Mouse (Mus musculus) stomach, embryonic 14.5 days (tissue): Measurements from ENCODE around the gene Bcl2l1. TPM values are rescaled to one million over a fixed set of nuclear protein-coding genes. Genes with fewer than 3 reads are reported as not detected.

ENCODE experiments used
- ATAC-seq: fragments of 200-750 bp; cut with Nextera tagmentation; 2 replicates; pipeline ENCODE4 v1.8.0; 2017; ENCODE audit warnings: low read depth, moderate TSS enrichment; ENCODE audit not compliant: insufficient number of reproducible peaks, insufficient read depth, low FRiP score
- H3K27ac ChIP-seq: fragments of 300-500 bp; sonication (generic); 2 replicates; pipeline ENCODE4 v1.5.1; 2014; ENCODE audit warnings: mild to moderate bottlenecking, low read length, moderate library complexity, mixed read lengths
- H3K27me3 ChIP-seq: fragments of 300-500 bp; sonication (generic); 2 replicates; pipeline ENCODE4 v1.6.1; 2014; ENCODE audit warnings: low read length, control low read depth, mixed read lengths; ENCODE audit not compliant: control insufficient read depth, insufficient read depth
- H3K36me3 ChIP-seq: fragments of 300-500 bp; sonication (generic); 2 replicates; pipeline ENCODE4 v1.6.1; 2014; ENCODE audit warnings: mild to moderate bottlenecking, control low read depth, low read length, moderate library complexity, mixed read lengths; ENCODE audit not compliant: control insufficient read depth, insufficient read depth
- H3K4me1 ChIP-seq: fragments of 300-500 bp; sonication (generic); 2 replicates; pipeline ENCODE4 v1.6.1; 2014; ENCODE audit warnings: low read length, control low read depth, mixed read lengths; ENCODE audit not compliant: control insufficient read depth, insufficient read depth
- H3K4me2 ChIP-seq: fragments of 300-500 bp; sonication (generic); replicated peaks from 2 replicates; pipeline ENCODE4 v1.6.1; 2014; ENCODE audit warnings: low read depth, low read length, control low read depth
- H3K4me3 ChIP-seq: fragments of 300-500 bp; sonication (generic); 2 replicates; pipeline ENCODE4 v1.5.1; 2014; ENCODE audit warnings: low read depth, low read length, control low read depth
- H3K9ac ChIP-seq: fragments of 300-500 bp; sonication (generic); replicated peaks from 2 replicates; pipeline ENCODE4 v1.6.1; 2014; ENCODE audit warnings: low read depth, mild to moderate bottlenecking, control low read depth, low read length, moderate library complexity, mixed read lengths
- H3K9me3 ChIP-seq: fragments of 300-500 bp; sonication (generic); 2 replicates; pipeline ENCODE4 v1.6.1; 2016; ENCODE audit warnings: low read depth, low read length, control low read depth; ENCODE audit not compliant: control insufficient read depth
- WGBS: fragments of 180-500 bp; shearing (Covaris S2); extraction: QIAGEN DNeasy Blood & Tissue Kit; methylation state at CpG from one replicate; pipeline ENCODE4 v1.1.7; 2014; 5-methylcytosine and 5-hydroxymethylcytosine counted together
- polyA plus RNA-seq: library from polyadenylated mRNA; unstranded; fragments of >200 nt; fragmentation: Nextera tagmentation; extraction: Ambion mirVana; gene quantifications from 2 replicates; pipeline ENCODE4 v1.2.1, GENCODE M21; 2014

The Bcl2l1 gene
- polyA plus RNA-seq, 1 experiment from 2014 or later = 79.4 TPM

DNA sequence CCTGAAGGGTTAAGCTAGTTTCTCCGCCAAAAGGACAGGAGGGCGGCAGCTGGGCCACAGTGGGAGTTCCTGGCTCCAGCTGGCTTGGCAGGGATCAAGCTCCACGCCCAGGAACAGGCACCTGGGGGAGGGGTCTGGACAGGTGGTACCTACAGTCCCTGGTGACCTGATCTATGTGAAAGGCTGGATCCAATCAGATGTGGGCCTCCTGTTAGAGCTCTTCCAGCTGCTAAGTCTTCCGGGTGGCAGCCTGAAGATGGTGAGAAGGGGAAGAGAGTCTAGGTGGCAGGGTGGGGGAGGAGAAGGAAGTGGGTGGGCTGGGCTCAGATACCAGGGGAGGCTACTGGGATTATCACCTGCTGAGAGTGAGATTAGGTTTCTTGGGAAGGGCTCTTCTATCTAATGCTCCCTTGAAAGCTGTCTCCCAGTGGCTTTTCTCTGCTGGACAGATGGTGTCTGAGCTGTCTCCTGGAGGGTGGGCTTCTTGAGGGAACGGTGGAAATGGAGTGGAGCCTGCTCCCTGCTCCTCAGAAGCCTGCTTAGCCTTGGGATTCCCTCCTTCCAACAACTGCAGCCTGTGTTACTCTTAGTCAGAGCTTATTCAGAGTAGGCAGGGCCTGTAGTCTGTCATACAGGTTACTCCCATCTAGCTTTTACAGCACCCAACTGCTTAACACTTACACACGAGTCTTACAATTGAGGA lies 27.0 kb downstream of the Bcl2l1 start:
- Histone ChIP-seq H3K4me2 (no peak overlapping the region; the same call in 1 of the 2 replicates), H3K4me3 (no peak overlapping the region), H3K9me3 (no peaks in the 10 kb centered on the region), H3K36me3 (no peaks in the 10 kb centered on the region; the same call in none of the 2 replicates), H3K9ac (no peak overlapping the region), H3K27ac (peak overlapping the region; percentile 17; the same call in 1 of the 2 replicates), H3K4me1 (peaks cover 22% of the 10 kb centered on the region), H3K27me3 (no peaks in the 10 kb centered on the region)
- 11% methylated on average over 6 of the region's 6 CpGs for WGBS
- peak; percentile 85; the same call in 1 of the 2 replicates for ATAC-seq

- Histone ChIP-seq H3K4me3 (no peak overlapping the region), H3K36me3 (no peaks in the 10 kb centered on the region; the same call in 1 of the 2 replicates), H3K27me3 (no peaks in the 10 kb centered on the region), H3K9me3 (no peaks in the 10 kb centered on the region), H3K4me1 (peaks cover 22% of the 10 kb centered on the region), H3K4me2 (no peak overlapping the region), H3K9ac (no peak overlapping the region), H3K27ac (no peak overlapping the region)
- ATAC-seq = no peak
- WGBS = 88% methylated on average over 5 of the region's 5 CpGs
Observed at GRCm38 (mm10) chr2:152803081-152803480, 28.4 kb downstream of the Bcl2l1 start.

GRCm38 (mm10) chr2:152802303-152802702 lies 29.2 kb downstream of the Bcl2l1 start:
- H3K4me3 ChIP-seq = no peak overlapping the region
- no peak overlapping the region for H3K4me2 ChIP-seq
- no peaks in the 10 kb centered on the region for H3K9me3 ChIP-seq
- no peak for ATAC-seq
- peaks cover 22% of the 10 kb centered on the region for H3K4me1 ChIP-seq
- H3K36me3 ChIP-seq = no peaks in the 10 kb centered on the region; the same call in 1 of the 2 replicates
- WGBS = 92% methylated on average over 10 of the region's 10 CpGs
- no peaks in the 10 kb centered on the region for H3K27me3 ChIP-seq
- no peak overlapping the region for H3K9ac ChIP-seq
- no peak overlapping the region for H3K27ac ChIP-seq

DNA sequence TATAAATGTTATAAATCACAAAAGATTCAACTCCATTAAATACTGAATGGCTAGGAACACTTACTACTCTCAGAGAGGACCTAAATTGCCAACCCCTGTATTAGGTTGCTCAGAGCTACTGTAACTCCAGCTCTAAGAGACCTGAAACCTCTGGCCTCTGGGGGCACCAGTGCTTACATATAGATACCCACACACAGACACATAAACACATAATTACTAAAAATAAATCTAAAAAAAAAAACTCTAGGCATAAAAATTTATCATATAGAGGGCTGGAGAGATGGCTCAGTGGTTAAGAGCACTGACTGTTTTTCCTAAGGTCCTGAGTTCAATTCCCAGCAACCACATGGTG lies 30.8 kb downstream of the Bcl2l1 start:
- no peak overlapping the region for H3K9ac ChIP-seq
- H3K4me3 ChIP-seq = no peak overlapping the region
- peaks cover 17% of the 10 kb centered on the region for H3K4me1 ChIP-seq
- H3K36me3 ChIP-seq = no peaks in the 10 kb centered on the region; the same call in 1 of the 2 replicates
- no peak overlapping the region for H3K4me2 ChIP-seq
- H3K27me3 ChIP-seq = no peaks in the 10 kb centered on the region
- no peak overlapping the region for H3K27ac ChIP-seq
- H3K9me3 ChIP-seq = no peaks in the 10 kb centered on the region
- no peak for ATAC-seq

DNA sequence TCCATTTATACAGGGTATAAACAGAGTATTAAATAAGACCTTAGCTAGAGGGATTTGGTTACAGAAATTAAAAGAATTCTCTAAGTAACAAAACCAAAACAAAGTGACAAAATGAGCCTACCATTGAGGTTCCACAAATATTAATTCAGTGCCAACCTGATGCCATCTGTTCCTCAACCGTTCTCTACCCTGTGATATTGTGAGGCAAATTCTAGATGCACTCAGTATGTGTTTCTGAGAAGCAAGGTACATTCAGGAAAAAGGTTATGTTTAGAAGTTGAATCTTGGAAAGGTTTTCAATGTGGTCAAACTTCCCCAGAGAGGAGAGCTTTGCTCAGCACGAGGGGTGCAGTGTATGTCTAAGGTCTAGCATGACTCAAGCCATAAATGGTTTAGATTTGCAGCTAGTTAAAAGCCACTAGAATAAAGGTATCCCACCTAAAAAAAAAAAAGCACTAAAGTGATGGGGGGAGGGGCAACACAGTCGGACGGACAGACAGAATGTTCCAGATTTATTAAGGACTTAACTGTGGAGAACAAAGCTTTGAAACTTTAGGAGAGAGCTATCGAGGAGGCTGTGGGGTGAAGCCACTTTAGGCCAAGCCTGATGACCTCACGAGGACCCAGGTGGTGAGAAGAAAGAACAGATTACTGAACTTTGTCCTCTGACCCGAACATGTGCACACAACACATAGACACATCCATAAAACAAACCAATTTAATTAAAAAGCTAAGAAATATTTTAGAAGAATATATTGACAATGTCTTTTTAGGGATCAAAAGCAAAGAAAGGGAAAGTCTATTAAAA lies 31.4 kb downstream of the Bcl2l1 start:
- no peaks in the 10 kb centered on the region for H3K9me3 ChIP-seq
- no peaks in the 10 kb centered on the region for H3K36me3 ChIP-seq
- no peak overlapping the region for H3K9ac ChIP-seq
- no peak overlapping the region for H3K4me3 ChIP-seq
- no peaks in the 10 kb centered on the region for H3K27me3 ChIP-seq
- WGBS = 64% methylated on average over 7 of the region's 7 CpGs
- peaks cover 12% of the 10 kb centered on the region for H3K4me1 ChIP-seq
- ATAC-seq = no peak
- no peak overlapping the region for H3K4me2 ChIP-seq
- no peak overlapping the region for H3K27ac ChIP-seq

DNA sequence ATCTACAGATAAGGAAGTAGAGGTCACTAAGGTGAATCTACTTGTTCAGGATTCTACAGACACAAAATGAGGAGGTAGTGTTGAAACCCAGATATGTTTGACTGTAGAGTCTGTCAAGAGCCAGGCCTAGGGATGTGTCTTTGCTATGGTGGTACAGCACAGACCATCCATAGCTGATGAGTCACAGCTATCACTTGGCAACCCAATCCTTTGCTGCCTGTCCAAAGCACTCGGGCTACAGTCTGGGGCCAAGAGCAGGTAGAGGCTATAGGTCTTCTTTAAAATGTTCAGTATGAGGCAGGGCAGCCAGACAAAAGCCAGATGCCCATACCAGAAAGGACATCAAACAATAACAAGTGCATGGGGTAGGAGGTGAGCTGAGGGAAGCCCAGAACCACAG lies 33.9 kb downstream of the Bcl2l1 start:
- H3K9me3 ChIP-seq = no peaks in the 10 kb centered on the region
- WGBS = 83% methylated on average over 1 of the region's 1 CpGs
- no peaks in the 10 kb centered on the region for H3K36me3 ChIP-seq
- H3K4me2 ChIP-seq = no peak overlapping the region
- no peaks in the 10 kb centered on the region for H3K27me3 ChIP-seq
- 0 out of 2 replicates have a peak, but pooled peaks cover 2% of the 10 kb centered on the region for H3K4me1 ChIP-seq
- no peak overlapping the region for H3K27ac ChIP-seq
- H3K9ac ChIP-seq = no peak overlapping the region
- no peak overlapping the region for H3K4me3 ChIP-seq
- ATAC-seq = no peak

DNA sequence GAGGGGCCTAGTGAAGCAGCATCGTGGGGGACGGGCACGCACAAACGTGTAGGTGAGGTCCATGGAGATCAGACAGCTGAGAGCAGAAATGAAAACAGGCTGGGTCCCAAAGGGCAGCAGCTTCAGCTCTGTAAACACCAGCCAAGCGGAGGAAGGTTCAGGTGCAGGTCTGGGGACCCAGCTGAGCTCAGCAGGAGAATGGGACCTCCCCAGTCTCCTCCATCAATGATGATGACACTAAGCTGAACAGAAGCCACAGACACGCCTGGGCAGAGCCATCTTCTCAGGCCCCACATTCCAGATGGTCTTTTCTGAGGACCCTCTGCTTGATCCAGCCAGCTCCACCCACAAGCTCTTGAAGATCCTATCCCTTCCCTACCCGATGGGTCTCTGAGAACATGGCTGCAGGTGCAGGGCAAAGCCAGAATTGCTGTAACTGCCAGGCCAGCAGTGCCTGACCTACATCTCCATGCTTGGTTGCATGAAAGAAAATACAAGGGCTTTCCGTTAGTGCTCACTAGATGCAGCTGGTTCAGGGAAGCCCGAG lies 37.2 kb downstream of the Bcl2l1 start:
- peaks cover 8% of the 10 kb centered on the region for H3K4me1 ChIP-seq
- H3K9me3 ChIP-seq = no peaks in the 10 kb centered on the region
- no peak overlapping the region for H3K27ac ChIP-seq
- H3K4me2 ChIP-seq = no peak overlapping the region
- no peaks in the 10 kb centered on the region for H3K36me3 ChIP-seq
- no peak overlapping the region for H3K9ac ChIP-seq
- WGBS = 71% methylated on average over 9 of the region's 9 CpGs
- no peaks in the 10 kb centered on the region for H3K27me3 ChIP-seq
- no peak overlapping the region for H3K4me3 ChIP-seq
- ATAC-seq = no peak

DNA sequence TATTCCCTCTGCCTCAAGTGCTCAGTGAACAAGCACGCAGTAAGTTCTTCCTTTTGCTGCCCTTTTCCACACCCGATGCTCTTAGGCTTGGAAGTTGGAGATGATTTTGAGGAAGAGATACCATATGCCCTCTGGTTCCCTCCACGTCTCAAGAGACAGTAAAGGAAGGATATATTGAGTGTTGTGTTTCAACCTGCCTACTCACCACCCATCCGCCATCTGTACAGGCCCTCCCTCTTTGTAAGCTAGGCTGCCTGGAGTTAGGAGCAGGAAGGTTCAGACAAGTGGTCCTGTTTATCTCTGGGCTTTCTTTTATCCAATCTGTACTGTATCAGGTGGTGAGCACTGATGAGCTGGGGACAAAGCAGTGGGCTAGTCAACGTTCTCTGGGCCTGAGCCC lies 38.1 kb downstream of the Bcl2l1 start:
- Histone ChIP-seq H3K4me3 (no peak overlapping the region), H3K4me2 (no peak overlapping the region), H3K27ac (no peak overlapping the region), H3K36me3 (no peaks in the 10 kb centered on the region), H3K27me3 (no peaks in the 10 kb centered on the region), H3K9ac (no peak overlapping the region), H3K4me1 (peaks cover 15% of the 10 kb centered on the region), H3K9me3 (no peaks in the 10 kb centered on the region)
- ATAC-seq = no peak
- 71% methylated on average over 5 of the region's 5 CpGs for WGBS
